Mouse (Mus musculus) bone marrow macrophage, adult 2 months (primary cell): ENCODE measurements at regions not wholly inside any gene's neighbourhood (a gene's known extent, or its start where the extent isn't known, plus 50 kb on each side); places are given as distances from the start of the nearest gene placed in this dataset.

ENCODE experiments used
- CTCF ChIP-seq: IDR thresholded peaks from 2 replicates; pipeline ENCODE4 v1.5.1; 2012; ENCODE audit warnings: low read depth, mild to moderate bottlenecking, low read length, moderate library complexity
- POLR2A ChIP-seq: IDR thresholded peaks from 2 replicates; pipeline ENCODE4 v1.6.1; 2012; ENCODE audit warnings: mild to moderate bottlenecking, low read depth, low read length, borderline replicate concordance

GRCm38 (mm10) chr5:133314031-133314430 lies 770.9 kb upstream of the Auts2 start:
- TF ChIP-seq CTCF = no peak
- no peak for TF ChIP-seq POLR2A
